Mouse (Mus musculus) erythroblast, embryonic 14.5 days (primary cell): ENCODE results near the gene Pafah1b1. TPM values are rescaled to one million over a fixed set of nuclear protein-coding genes. Genes with fewer than 3 reads are reported as not detected.
A peak's percentile ranks its signal among the peaks of the same experiment; 100 is the strongest.

ENCODE experiments used
- H3K27me3 ChIP-seq: 2 replicates; pipeline ENCODE4 v1.6.1; 2012; ENCODE audit warnings: inconsistent platforms; ENCODE audit not compliant: control insufficient read depth
- H3K36me3 ChIP-seq: 2 replicates; pipeline ENCODE4 v1.6.1; 2012; ENCODE audit warnings: mild to moderate bottlenecking, inconsistent platforms; ENCODE audit not compliant: control insufficient read depth
- H3K4me1 ChIP-seq: 2 replicates; pipeline ENCODE4 v1.6.1; 2012; ENCODE audit warnings: inconsistent platforms; ENCODE audit not compliant: control insufficient read depth
- H3K4me3 ChIP-seq: replicated peaks from 2 replicates; pipeline ENCODE3; 2012; ENCODE audit warnings: moderate library complexity, mild to moderate bottlenecking, inconsistent platforms
- H3K9me3 ChIP-seq: 2 replicates; pipeline ENCODE4 v1.6.1; 2012; ENCODE audit warnings: low read length, inconsistent platforms, mixed read lengths; ENCODE audit not compliant: control insufficient read depth
- GATA1 ChIP-seq: IDR thresholded peaks from 2 replicates; pipeline ENCODE4 v1.6.1; 2012; ENCODE audit warnings: low read length, inconsistent platforms, mixed read lengths
- TAL1 ChIP-seq: IDR thresholded peaks from 3 replicates; pipeline ENCODE4 v1.6.1; 2012; ENCODE audit warnings: low read length, inconsistent platforms, mixed read lengths
- polyA plus RNA-seq: library from polyadenylated mRNA; stranded (reverse); fragments of >175 nt; gene quantifications from 2 replicates; pipeline ENCODE4 v1.2.3, GENCODE M21; 2012

Pafah1b1 gene
- polyA plus RNA-seq, 1 experiment = 2.0 TPM

GRCm38 (mm10) chr11:74655941-74656340, 68.5 kb downstream of the Pafah1b1 start:
- Histone ChIP-seq H3K27me3 (no peaks in the 10 kb centered on the region), H3K4me3 (no peak overlapping the region), H3K36me3 (peaks cover 86% of the 10 kb centered on the region), H3K9me3 (peaks cover 9% of the 10 kb centered on the region), H3K4me1 (peaks cover 25% of the 10 kb centered on the region)
- TF ChIP-seq GATA1 (no peak), TAL1 (no peak)

- Histone ChIP-seq H3K27me3 (no peaks in the 10 kb centered on the region), H3K36me3 (peaks cover 61% of the 10 kb centered on the region), H3K4me3 (no peak overlapping the region), H3K9me3 (peaks cover 8% of the 10 kb centered on the region), H3K4me1 (peaks cover 51% of the 10 kb centered on the region)
- TF ChIP-seq GATA1 = no peak
- no peak for TF ChIP-seq TAL1
Observed at GRCm38 (mm10) chr11:74653385-74653784, 71.1 kb downstream of the Pafah1b1 start.

GRCm38 (mm10) chr11:74652791-74653191, 71.7 kb downstream of the Pafah1b1 start:
- no peaks in the 10 kb centered on the region for H3K27me3 ChIP-seq
- peaks cover 4% of the 10 kb centered on the region for H3K9me3 ChIP-seq
- TF ChIP-seq TAL1 (no peak), GATA1 (no peak)
- peaks cover 57% of the 10 kb centered on the region for H3K4me1 ChIP-seq
- H3K36me3 ChIP-seq = peaks cover 55% of the 10 kb centered on the region
- no peak overlapping the region for H3K4me3 ChIP-seq

- TF ChIP-seq TAL1 (no peak), GATA1 (no peak)
Observed at GRCm38 (mm10) chr11:74650576-74651100, 73.8 kb downstream of the Pafah1b1 start.

GRCm38 (mm10) chr11:74649647-74650551, 74.6 kb downstream of the Pafah1b1 start:
- no peaks in the 10 kb centered on the region for H3K9me3 ChIP-seq
- H3K36me3 ChIP-seq = peaks cover 31% of the 10 kb centered on the region
- H3K4me3 ChIP-seq = peak overlapping the region; percentile 85
- peaks cover 57% of the 10 kb centered on the region for H3K4me1 ChIP-seq
- no peaks in the 10 kb centered on the region for H3K27me3 ChIP-seq
- TF ChIP-seq TAL1 = no peak
- no peak for TF ChIP-seq GATA1

More at GRCm38 (mm10) chr11:74650576-74651100, 73.8 kb downstream of the Pafah1b1 start:
- Histone ChIP-seq H3K4me3 (peak overlapping the region; percentile 85), H3K36me3 (peaks cover 33% of the 10 kb centered on the region), H3K4me1 (peaks cover 57% of the 10 kb centered on the region), H3K27me3 (no peaks in the 10 kb centered on the region), H3K9me3 (no peaks in the 10 kb centered on the region)

GRCm38 (mm10) chr11:74649095-74649646, 75.3 kb downstream of the Pafah1b1 start, which contains the start of gene Cluh:
Gene Cluh, plus strand, starts transcription at chr11:74649495.
- Histone ChIP-seq H3K4me3 (peak within 1 kb of the TSS; percentile 85), H3K36me3 (peaks cover 27% of the 10 kb centered on the region), H3K27me3 (peaks cover 4% of the 10 kb centered on the region), H3K9me3 (no peaks in the 10 kb centered on the region), H3K4me1 (peaks cover 57% of the 10 kb centered on the region)
- TF ChIP-seq GATA1 = no peak
- no peak for TF ChIP-seq TAL1

GRCm38 (mm10) chr11:74648676-74649075, 75.8 kb downstream of the Pafah1b1 start:
- peaks cover 22% of the 10 kb centered on the region for H3K36me3 ChIP-seq
- H3K27me3 ChIP-seq = peaks cover 8% of the 10 kb centered on the region
- peaks cover 56% of the 10 kb centered on the region for H3K4me1 ChIP-seq
- H3K9me3 ChIP-seq = no peaks in the 10 kb centered on the region
- peak overlapping the region; percentile 85 for H3K4me3 ChIP-seq
- TF ChIP-seq TAL1 (no peak; the same call in 2 of the 3 replicates), GATA1 (no peak)

- Histone ChIP-seq H3K36me3 (peaks cover 15% of the 10 kb centered on the region), H3K4me3 (no peak overlapping the region), H3K9me3 (no peaks in the 10 kb centered on the region), H3K4me1 (peaks cover 52% of the 10 kb centered on the region), H3K27me3 (peaks cover 8% of the 10 kb centered on the region)
- TF ChIP-seq TAL1 (no peak), GATA1 (no peak)
Observed at GRCm38 (mm10) chr11:74647966-74648365, 76.5 kb downstream of the Pafah1b1 start.

- Histone ChIP-seq H3K36me3 (peaks cover 39% of the 10 kb centered on the region), H3K4me3 (no peak overlapping the region), H3K9me3 (peaks cover 14% of the 10 kb centered on the region), H3K4me1 (peaks cover 14% of the 10 kb centered on the region), H3K27me3 (peaks cover 82% of the 10 kb centered on the region)
- TF ChIP-seq TAL1 = no peak
- TF ChIP-seq GATA1 = no peak
Observed at GRCm38 (mm10) chr11:74639628-74640027, 84.8 kb downstream of the Pafah1b1 start.
